Mouse (Mus musculus): ENCODE data around the gene Cenpm. TPM values are rescaled to one million over a fixed set of nuclear protein-coding genes. Genes with fewer than 3 reads are reported as not detected.

Gene Cenpm
- polyA plus RNA-seq, 1 experiment = 3.4 TPM

DNA sequence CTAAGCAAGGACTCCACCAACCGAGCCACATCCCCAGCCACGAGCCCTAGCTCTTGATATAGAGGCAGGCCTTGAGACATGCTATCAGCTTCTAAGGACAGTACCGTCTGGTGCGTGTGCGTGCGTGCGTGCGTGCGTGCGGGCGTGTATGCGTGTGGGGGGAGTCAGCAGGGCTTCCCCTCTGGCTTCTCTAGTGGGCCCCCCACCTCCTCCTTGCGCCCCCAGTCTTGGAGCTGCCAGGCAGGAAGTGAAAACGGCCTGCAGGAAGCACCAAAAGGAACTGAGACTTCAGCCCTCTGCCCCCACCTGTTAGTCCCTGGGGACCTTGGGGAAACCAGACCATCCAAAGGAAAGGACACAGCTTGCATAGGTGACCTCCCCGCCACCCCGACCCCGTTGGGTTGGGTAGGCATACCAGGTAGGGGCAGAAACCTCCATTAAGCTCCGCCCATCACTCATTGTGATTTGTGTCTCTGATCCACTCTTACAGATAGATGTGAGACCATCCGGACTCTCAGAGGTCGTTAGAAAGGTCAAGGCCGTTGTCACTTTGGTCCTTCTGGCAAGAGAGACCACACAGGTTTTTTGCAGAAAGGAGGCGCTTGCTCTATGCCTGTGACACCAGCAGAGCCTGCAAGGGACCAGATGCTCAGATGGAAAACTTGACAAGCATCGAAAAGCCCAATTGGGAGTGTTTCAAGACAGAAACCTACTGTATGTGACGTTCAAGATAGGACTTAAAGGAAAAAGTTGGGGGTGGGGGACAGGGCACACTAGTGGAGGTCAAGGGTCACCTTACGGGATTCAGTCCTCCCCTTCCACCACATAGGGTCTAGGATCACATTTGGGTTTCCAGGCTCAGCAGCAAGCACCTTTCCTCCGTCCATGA lies 25.5 kb downstream of the Cenpm start:
- DNase-seq = no peak
- Histone ChIP-seq H3K4me1 (ENCODE audit: control insufficient read depth, insufficient read depth, low read length) (no peaks in the 10 kb centered on the region), H3K4me3 (replicated peaks; ENCODE audit: extremely low read depth, low read depth, low read length) (no peak overlapping the region)
- 60% methylated on average over 26 of the region's 26 CpGs for WGBS
- TF ChIP-seq POLR2A (IDR thresholded peaks at IDR 0.05; ENCODE audit: borderline replicate concordance, extremely low read depth, low read depth, low read length) (no peak), CTCF (IDR thresholded peaks at IDR 0.05; ENCODE audit: insufficient read depth, low read length) (no peak)

DNA sequence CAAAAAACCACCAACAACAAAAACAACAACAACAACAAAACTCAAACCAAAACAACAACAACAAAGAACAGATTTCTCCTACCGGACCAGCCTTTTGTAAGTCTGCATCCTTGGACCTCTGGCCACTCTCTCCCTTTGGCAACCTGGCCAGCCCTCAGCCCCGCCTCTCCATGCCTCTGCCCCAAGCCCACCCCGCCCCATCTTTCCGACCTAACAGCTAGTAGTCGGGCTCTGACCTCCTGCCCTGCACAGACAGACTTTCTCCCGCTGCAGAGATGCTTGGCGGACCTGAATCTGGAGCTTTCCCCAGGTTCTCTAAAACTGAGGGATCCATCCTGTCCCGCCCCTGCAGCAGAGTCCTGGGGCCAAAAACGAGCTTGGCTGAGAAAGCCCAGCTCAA lies 26.6 kb downstream of the Cenpm start:
- H3K4me3 ChIP-seq (replicated peaks; ENCODE audit: extremely low read depth, low read depth, low read length) = no peak overlapping the region

DNA sequence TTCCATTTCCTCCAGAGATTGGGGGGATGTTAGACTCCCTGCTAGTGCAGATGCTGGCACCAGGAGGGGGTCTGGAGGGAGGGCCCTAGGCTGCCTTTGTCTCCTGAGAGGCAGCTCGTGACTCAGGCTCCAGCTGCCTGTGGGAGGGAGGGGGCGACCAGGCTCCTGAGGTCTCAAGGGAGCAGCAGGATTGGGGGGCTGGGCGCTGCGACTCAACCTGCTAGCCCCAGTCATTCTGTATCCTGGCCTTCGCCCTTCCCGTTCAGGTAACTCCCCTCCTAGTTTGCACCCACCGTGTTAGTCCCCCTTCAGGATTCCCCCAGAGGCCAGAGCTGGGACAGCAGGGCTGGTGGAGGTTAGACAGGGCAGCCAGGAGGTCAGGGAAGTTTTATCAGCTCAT lies 27.5 kb downstream of the Cenpm start:
- no peak for DNase-seq
- WGBS = 38% methylated on average over 7 of the region's 7 CpGs
- no peak overlapping the region for H3K4me3 ChIP-seq (replicated peaks; ENCODE audit: extremely low read depth, low read depth, low read length)
- no peaks in the 10 kb centered on the region for H3K4me1 ChIP-seq (ENCODE audit: control insufficient read depth, insufficient read depth, low read length)
- TF ChIP-seq CTCF (IDR thresholded peaks at IDR 0.05; ENCODE audit: insufficient read depth, low read length) = no peak

More for the DNA sequence above, 26.6 kb downstream of the Cenpm start:
- DNase-seq = no peak
- 48% methylated on average over 9 of the region's 9 CpGs for WGBS
- no peaks in the 10 kb centered on the region for H3K4me1 ChIP-seq (ENCODE audit: control insufficient read depth, insufficient read depth, low read length)
- no peak for TF ChIP-seq POLR2A (IDR thresholded peaks at IDR 0.05; ENCODE audit: borderline replicate concordance, extremely low read depth, low read depth, low read length)
- no peak for TF ChIP-seq CTCF (IDR thresholded peaks at IDR 0.05; ENCODE audit: insufficient read depth, low read length)

DNA sequence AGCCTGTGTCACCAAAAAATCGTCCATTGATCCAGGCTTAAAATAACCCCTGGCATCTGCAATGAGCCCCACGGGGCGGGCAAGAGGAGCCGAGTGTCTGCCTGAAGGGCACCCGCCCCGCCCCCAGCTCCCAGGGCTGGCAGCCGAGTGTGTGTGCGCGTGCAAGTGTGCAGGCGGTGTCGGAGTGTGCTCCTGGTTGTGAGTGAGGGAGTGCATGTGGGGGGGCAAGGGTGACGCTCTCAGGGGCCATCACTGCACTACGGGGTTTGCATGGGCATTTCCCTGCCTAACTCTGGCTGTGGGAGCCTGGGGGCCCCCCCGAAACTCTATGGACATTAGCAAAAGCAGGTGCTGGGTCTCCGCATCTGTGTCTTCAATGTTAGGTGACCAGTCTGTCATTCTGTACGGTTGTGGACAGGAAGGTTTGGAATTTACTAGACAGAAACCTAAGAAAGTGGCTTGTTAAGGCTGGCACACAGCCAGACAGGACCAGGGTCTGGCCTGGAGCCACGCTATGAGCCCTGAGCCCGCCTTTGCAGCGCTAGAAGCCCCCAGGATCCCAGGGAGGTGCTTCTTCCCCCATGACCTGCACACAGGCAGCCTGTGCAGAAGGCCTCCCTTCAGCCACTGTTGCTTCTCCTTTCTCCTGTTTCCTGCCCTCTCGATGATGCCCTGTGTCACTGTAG lies 28.3 kb downstream of the Cenpm start:
- DNase-seq = no peak
- Histone ChIP-seq H3K4me1 (ENCODE audit: control insufficient read depth, insufficient read depth, low read length) (no peaks in the 10 kb centered on the region), H3K4me3 (replicated peaks; ENCODE audit: extremely low read depth, low read depth, low read length) (no peak overlapping the region)
- WGBS = 49% methylated on average over 20 of the region's 20 CpGs
- TF ChIP-seq POLR2A (IDR thresholded peaks at IDR 0.05; ENCODE audit: borderline replicate concordance, extremely low read depth, low read depth, low read length) (no peak), CTCF (IDR thresholded peaks at IDR 0.05; ENCODE audit: insufficient read depth, low read length) (no peak)

DNA sequence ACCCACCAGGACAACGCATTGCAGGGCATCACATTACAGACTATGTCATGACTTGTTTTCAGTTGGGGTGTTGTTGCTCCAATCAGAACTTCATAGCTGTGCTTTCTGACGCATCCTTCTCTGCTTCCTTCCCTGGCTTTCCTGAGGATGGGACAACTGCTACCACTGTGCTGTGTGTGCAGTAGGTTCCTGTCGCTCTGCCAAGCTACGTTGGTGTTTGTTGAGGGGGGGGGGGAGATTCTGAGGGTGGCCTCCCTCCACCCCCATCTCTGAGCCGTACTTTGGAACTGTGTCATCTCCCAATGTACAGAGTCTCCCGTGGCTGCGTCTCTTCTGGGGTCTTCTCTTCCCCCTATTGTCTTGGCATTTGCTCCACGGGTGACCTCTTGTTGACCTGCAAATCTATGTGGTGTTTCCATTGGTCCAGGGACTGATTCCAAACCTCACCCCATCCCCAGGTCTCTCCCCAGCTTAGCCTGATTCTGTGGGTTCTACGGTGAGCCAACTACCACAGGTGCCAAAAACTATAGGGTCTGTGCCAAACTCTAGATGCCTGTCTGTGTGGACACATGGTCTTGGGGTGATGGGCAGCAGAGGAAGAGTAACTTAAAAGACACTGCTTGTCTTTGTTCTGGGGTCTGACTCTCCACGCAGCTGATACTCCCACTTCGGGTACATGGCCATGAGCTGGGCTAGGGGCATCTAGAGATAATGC lies 29.1 kb downstream of the Cenpm start:
- H3K4me1 ChIP-seq (ENCODE audit: control insufficient read depth, insufficient read depth, low read length) = no peaks in the 10 kb centered on the region
- 33% methylated on average over 11 of the region's 11 CpGs for WGBS
- DNase-seq = no peak
- TF ChIP-seq POLR2A (IDR thresholded peaks at IDR 0.05; ENCODE audit: borderline replicate concordance, extremely low read depth, low read depth, low read length) = no peak
- no peak overlapping the region for H3K4me3 ChIP-seq (replicated peaks; ENCODE audit: extremely low read depth, low read depth, low read length)

DNA sequence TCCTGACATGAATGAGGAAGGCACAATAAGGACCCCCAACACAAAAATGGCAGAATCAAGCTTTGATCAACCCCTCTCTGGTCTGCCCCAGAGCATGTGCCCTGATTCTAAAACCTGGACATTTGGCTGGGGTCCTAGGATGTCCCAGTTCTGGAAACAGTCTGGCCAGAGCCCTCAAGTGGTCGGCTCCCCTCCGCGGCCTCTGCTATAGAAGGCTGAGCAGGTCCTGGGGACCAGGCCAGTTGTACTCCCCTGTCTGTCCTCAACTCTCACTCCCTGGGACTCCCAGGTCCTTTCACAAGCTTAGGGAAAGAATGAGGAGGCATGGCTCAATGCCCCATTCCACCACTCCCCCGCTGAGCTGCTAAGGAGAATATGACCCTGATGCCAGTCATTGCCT lies 31.3 kb downstream of the Cenpm start:
- 20% methylated on average over 4 of the region's 4 CpGs for WGBS
- TF ChIP-seq CTCF (IDR thresholded peaks at IDR 0.05; ENCODE audit: insufficient read depth, low read length) = no peak
- TF ChIP-seq POLR2A (IDR thresholded peaks at IDR 0.05; ENCODE audit: borderline replicate concordance, extremely low read depth, low read depth, low read length) = no peak
- no peak overlapping the region for H3K4me3 ChIP-seq (replicated peaks; ENCODE audit: extremely low read depth, low read depth, low read length)
- DNase-seq = no peak
- H3K4me1 ChIP-seq (ENCODE audit: control insufficient read depth, insufficient read depth, low read length) = no peaks in the 10 kb centered on the region

DNA sequence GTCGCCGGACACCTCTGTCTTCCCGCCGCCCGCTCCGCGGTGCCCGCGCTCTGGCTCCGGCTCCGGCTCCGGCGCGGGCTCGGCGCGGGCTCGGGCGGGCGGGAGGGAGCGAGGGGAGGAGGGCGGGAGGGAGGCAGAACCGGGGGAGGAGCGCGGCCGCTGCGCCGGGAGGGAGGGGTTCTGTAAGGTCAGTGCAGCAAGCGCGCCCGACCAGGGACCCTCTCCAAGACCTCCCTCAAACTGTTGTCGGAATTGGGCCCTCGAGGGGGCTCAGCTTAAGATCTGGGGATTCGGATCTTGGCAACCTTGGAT lies 31.8 kb downstream of the Cenpm start, which contains the start of gene Shisa8:
Shisa8 (minus strand) TSS at position 64 of the 312 bp plus-strand sequence.
- WGBS = 1% methylated on average over 29 of the region's 34 CpGs
- no peak within 1 kb of the TSS for H3K4me3 ChIP-seq (replicated peaks; ENCODE audit: extremely low read depth, low read depth, low read length)
- H3K4me1 ChIP-seq (ENCODE audit: control insufficient read depth, insufficient read depth, low read length) = no peaks in the 10 kb centered on the region
- no peak for TF ChIP-seq POLR2A (IDR thresholded peaks at IDR 0.05; ENCODE audit: borderline replicate concordance, extremely low read depth, low read depth, low read length)
- no peak for TF ChIP-seq CTCF (IDR thresholded peaks at IDR 0.05; ENCODE audit: insufficient read depth, low read length)
- DNase-seq = no peak

DNA sequence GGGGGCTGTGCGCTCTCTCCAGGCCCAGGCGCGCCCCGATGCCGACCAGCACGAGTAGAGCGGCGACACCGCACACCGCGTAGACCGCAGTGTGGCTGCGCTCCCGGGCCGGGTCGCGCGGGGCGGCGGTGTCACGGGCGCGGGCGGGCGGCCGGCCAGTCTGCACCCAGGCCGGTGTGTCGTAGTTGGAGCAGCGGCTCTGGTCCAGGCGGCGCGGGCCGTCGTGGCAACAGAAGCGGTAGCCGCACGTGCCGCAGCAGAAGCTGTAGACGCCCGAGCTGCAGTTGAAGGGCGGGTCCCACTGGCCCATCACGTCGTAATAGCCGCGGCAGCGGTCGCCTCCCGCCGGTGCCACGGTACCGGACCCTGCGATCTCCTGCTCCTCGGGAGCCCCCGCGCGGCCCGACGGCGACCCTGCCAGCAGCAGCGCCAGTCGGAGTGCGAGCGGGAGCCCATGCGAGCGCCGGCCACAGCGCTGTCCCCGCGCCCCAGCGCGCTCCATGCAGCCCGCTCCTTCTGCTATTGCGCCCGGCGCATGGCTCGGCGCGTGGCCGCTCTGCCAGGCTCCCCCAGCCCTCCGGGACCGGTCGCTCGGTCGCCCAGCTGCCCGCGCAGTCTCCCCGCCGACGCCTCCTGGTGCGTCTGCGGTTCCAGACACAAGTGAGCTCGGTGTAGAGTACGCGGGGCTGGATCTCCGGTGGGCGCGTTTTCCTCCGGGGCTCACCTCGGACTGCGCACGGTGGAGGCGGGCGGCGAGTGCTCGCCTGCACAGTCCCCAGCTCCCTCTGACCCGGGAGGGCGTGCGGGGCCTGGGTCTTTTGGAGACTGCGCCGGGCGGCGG lies 32.4 kb downstream of the Cenpm start:
- no peaks in the 10 kb centered on the region for H3K4me1 ChIP-seq (ENCODE audit: control insufficient read depth, insufficient read depth, low read length)
- H3K4me3 ChIP-seq (replicated peaks; ENCODE audit: extremely low read depth, low read depth, low read length) = no peak overlapping the region
- under 1% methylated on average over 112 of the region's 112 CpGs for WGBS
- TF ChIP-seq POLR2A (IDR thresholded peaks at IDR 0.05; ENCODE audit: borderline replicate concordance, extremely low read depth, low read depth, low read length) (no peak), CTCF (IDR thresholded peaks at IDR 0.05; ENCODE audit: insufficient read depth, low read length) (no peak)
- DNase-seq = no peak

DNA sequence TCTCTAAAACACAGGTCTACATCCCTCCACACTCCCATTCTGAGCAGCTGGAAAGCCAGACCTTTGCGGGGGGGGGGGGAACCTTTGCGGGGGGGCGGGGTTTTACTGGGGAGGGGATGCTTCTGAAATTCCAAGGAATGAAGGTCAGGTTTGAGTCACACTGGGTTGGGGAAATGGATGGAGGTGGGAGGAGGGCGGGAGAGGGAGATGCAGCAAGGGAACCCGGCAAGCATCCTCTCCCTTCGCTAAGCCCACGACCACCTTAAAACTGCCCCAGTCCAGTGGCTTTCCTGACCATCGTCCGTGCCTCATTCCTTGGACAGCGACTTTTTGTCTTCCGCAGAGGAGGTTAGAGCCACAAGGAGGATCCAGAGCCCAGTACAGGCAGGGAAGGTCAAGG lies 33.3 kb downstream of the Cenpm start:
- WGBS = 2% methylated on average over 11 of the region's 11 CpGs
- no peak for TF ChIP-seq CTCF (IDR thresholded peaks at IDR 0.05; ENCODE audit: insufficient read depth, low read length)
- TF ChIP-seq POLR2A (IDR thresholded peaks at IDR 0.05; ENCODE audit: borderline replicate concordance, extremely low read depth, low read depth, low read length) = no peak
- no peaks in the 10 kb centered on the region for H3K4me1 ChIP-seq (ENCODE audit: control insufficient read depth, insufficient read depth, low read length)
- no peak for DNase-seq
- H3K4me3 ChIP-seq (replicated peaks; ENCODE audit: extremely low read depth, low read depth, low read length) = no peak overlapping the region
